Mouse (Mus musculus) adipocyte (in vitro differentiated cells): Measurements from ENCODE around the gene Xpo6.

Experiments
- DNase-seq: peaks from one replicate; pipeline ENCODE4 v3.0.0-alpha.2; 2016; ENCODE audit warnings: low spot score

Xpo6 gene

DNA sequence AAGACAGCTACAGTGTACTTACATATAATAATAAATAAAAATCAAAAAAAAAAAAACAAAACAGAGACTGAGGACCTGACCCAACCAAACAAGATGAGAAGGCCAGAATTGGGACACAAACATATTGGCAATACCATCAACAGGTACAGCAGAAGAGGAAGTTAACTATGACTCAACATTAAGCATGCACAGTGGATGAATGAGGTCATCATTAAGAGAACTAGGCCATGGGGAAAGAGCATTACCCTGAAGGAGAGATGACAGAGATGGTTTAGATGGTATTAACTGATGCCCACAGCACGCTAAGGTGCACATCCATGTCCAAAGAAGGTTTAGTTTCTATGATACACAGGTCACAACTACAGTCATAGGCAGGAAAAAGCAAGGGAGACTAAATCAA, 6.1 kb downstream of the Xpo6 start:
- DNase-seq = no peak

DNA sequence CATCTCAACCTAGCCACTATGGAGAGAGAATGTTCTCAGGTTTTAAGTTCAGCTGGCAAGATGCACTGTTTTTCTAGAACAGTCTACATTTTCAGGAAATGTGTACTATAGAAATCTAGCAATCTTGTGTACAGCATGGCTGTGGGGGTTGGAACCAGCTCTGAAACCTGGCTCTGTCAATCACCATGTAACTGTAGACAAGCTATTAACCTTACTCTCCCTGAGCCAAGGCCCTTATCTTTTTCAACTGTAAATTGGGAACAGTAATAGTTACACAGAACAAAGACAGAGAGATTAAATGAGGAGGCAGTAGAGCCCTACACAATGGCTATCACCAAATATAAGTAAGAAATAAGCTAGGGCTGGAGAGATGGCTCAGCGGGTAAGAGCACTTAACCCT, 8.8 kb downstream of the Xpo6 start:
- no peak for DNase-seq

DNA sequence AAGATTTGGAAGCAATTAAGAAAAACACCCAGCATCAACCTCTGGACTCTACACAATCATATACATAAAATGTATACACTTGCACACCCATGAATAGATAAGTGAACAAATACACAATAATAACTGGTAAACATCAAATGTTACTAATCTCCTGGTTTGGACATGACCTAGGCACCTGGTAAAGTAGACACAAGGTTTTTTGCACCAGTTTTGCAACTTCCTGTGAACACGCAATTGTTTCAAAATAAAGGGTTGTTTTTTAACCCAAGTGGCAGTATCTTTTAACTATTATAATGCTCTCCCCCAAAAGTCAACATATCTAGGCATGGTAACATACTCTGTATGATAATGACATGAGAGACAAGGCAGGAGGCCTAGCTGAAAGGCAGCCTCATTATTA, 10.8 kb downstream of the Xpo6 start:
- DNase-seq = no peak

DNA sequence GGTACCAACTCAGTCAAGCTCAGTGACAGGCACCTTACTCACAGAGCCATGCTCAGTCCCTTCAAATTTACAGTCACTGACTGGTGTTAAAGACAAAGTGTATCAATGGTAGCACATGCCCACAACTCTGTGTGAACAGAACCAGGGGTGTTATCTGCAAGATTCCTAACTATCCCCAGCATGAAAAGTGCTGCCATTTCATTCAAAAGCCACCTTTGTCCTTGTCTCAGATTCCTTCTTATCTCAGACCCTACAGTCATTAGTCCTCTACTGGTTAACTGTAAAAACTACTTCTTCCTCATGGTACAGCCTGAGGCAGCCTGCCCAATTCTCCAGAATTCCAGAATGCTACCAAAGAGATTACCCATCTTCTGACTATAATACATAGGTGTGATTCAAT, 14.3 kb downstream of the Xpo6 start:
- DNase-seq = no peak

DNA sequence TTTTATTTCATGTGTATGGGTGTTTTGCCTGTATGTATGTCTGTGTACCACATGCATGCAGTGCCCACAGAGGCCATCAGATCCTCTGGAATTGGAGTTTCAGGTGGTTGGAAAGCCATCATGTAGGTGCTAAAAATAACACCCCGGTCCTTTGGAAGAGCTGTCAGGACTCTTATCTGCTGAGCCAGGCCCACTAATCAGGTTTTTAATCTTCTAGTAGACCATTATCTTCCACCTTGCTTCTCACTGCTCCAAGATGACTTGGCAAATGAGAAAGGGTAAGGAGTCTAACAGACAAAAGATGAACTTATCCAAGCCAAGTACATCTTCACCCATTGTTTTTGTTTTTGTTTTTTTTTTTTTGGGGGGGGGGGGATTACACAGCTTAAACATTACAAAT, 16.7 kb downstream of the Xpo6 start:
- no peak for DNase-seq

DNA sequence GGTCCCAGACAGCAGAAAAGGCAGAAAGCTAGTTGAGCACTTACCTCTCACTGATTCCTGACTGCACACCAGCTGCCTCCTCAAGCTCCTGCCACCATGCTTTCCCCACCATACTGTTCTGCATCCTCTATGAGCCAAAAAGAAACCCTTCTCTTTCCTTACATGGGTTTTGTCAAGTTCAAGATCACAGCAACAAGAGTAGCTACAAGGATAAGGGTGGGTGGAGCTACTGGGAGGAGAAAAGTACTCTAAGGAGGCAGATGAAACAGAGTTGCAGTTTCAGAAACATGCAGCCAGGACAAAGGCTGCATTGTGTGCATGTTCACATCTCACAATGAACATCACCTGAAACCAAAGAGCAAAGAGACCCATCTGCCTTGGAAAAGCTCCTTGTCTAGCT, 18.8 kb downstream of the Xpo6 start:
- DNase-seq = no peak

DNA sequence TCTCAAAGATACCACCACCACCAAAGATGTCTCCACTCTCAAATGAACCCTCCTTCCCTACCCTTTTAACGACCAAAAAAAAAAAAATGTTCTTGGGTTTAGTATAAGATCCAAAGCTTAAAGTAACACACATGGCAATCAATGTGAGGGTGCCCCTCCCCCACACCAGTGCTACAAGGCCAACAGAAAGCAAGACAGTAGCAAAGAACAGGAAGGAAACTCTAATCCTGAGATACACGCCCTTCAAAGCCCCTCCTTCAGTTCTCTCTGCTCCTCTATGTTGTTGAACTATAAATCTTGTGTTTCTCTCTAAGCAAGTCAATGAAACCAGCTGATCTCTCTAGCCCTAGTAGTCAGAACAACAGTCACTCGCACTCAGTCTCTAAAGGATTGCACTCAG, 19.3 kb downstream of the Xpo6 start:
- no peak for DNase-seq

DNA sequence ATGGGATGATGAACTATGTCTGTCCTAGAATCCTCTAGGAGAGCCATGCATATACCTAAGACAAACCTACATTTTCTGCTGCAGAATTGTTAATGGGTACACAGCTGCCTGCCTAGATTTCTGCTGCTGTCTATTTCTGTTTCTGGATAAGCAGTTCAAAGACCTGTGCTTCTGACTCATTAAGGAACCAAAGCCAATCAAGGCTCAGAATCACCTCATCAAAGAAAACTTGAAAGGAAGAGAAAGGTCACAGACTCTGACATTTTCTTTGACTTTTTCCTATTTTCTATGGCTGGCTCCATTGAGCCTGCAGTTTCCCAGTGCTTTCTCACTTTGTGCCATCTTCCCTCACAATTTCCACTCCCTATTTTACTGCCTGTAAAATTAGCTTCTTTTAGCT, 21.5 kb downstream of the Xpo6 start:
- DNase-seq = no peak

DNA sequence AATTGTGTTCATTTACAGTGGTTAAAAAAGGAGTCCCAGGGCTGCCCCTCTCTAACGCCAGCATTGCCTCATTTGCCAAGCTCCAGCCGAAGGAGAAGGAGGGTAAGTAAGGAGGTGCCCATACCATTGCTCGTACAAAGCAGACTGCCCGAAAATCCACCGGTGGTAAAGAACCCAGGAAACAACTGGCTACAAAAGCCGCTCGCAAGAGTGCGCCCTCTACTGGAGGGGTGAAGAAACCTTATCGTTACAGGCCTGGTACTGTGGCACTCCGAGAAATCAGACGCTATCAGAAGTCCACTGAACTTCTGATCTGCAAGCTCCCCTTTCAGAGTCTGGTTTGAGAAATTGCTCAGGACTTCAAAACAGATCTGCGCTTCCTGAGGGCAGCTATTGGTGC, 24.3 kb downstream of the Xpo6 start:
- no peak for DNase-seq

DNA sequence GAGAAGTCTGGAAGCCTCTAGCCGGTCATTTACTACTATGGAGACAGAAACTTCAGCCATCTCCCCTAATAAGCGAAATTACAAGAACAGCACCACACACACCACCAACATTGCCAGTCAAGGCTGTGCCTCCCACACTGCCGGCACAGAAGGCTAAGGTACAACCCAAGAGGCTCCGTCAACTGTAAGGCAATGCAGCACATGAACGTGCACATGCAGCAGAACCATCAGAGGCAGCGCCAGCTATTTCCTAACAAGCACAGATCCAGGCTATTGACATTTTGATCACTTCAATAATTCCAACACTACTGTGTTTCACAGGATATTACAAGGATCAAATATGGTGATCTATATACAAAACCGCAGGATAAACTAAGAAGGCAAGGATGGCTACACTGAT, 24.8 kb downstream of the Xpo6 start:
- DNase-seq = no peak

DNA sequence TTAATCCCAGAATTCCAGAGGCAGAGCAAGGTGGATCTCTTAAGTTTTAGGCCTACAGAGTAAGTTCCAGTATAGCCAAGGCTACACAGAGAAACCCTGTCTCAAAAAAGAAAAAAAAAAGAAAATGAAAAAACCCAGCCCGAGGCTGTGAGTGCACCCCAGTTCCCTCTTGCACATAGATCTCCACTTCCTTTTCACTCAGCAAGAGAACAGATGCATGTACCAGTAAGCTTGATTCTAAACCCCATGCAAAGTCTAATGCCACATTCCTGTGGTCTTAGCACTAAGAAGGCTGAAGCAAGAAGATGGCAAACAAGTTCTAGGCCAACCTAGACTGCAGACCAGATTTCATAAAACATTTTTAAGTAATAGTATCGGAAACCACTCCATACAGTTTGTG, 25.4 kb downstream of the Xpo6 start:
- DNase-seq = no peak

DNA sequence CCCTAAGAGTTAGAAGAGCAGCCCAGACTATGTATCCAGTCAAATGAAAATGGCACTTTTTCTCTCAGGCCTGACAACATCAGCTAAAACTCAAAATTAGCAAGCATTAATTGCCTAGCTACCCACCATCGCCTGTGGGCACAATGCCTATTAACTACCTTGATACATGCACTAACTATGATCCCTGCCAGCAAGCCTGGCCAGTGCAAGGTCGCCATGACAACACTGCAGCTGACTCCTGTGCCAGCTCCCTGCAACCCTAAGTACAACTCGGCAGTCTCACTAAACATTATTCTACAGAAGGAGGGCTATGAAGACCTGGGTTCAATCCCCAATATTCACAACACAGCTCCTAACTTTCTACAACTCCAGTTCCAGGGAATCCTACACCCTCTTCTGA, 28.3 kb downstream of the Xpo6 start:
- no peak for DNase-seq

DNA sequence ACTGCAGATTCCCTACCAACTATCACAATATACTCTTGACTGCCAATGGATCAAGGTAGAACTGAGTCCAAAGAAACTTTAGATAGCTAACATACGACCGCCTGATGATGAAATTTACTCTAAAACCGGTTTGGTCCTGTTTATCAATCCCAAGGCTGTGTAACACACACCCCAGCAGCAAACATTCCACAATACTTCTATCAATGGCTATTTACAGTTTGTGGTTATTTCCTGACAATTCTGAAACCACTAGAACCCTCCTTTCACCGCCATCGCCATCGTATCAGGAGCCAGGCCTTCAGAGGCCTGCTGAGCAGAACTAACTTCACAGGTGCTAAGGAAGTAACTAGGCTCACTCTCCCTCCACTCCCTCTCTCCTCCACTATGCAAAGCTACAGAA, 31.7 kb downstream of the Xpo6 start:
- no peak for DNase-seq

DNA sequence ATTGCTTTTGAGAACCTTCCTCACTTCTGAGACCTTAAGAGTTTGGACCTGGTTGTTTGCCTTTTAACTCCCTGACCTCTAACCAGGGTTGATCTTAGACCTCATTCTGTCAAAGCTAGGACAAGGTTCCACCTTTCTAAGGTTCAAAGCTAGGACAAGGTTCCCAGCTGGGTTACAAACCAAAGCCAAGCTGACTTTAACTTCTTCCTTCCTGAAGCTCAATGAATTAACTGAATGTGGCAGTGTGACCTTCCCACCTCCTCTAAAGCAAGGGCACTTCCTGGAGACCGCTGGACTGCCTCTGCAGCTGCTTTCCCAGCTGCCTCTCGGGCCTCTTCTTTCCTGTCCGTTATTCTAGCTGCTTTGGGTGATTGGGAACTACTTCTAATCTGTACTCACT, 32.9 kb downstream of the Xpo6 start:
- DNase-seq = no peak

DNA sequence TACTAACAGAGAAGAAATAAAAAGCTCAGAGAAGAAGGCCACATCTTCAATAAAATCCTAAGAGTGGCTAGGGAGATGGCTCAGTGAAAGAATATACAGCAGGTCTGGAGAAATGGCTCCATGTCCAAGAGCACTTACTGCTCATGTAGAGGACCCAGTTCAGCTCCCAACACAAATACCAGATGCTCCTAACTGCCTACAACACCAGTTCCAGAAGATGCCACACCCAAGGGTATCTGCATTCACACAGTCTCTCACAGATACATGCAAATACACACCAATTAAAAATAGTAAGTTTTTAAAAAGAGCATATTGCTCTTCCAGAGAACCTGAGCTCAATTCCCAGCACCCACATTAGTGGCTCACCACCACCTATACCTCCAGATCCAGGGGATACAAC, 33.7 kb downstream of the Xpo6 start:
- no peak for DNase-seq

DNA sequence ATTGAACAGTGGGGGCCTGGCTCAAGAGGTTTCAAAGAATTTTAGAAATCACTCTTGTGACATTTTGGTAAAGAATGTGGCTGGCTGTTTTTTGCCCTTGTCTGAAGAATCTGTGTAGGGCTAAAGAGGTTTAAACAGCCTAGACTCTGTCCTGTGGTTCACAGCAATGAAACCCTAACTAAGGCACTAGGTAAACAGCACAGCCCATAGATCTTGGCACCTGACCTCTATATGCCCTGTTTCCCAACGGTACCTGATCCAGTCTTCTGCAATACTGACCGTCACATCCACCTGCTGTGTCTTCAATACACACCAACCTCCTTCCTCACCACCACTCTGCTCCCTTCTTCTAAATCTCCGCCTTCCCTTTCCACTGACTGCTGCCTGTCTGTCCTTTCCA, 42.1 kb downstream of the Xpo6 start:
- no peak for DNase-seq

DNA sequence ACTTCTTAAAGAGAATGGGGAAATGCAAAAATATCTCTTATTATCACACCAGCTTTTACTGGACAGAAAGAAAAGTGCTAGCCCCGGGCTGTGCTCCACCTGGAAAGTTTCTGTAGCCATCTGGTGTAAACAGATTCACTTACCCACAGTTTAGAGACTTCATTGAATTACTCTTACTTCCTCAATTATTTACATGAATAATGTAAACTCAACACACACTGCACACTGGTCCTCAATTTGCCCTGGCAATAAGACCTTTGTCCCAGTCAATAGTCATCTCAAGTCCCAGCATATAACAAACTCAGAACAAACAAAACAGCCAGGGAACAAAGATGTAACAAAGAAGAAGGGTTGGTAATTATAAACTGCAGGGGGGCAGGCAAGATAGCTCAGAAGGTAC, 44.6 kb downstream of the Xpo6 start:
- no peak for DNase-seq

DNA sequence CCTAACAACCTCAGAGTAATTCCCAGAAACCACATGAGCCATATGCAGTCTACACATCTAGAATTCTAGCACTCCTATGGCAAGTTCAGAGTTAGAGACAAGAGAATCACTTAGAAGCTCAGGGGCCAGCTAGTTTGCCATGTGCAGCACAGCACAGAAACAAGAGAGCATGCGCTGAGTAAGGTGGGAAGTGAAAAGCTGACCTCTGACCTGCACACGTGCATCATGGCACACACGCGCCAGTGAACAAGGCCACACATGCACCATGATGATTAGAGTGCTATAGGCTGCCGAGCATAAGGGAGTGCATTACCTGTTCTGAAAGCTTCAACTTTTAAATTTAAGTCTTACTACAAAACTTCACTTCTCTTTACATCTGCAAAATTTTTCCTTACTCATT, 45.6 kb downstream of the Xpo6 start:
- DNase-seq = no peak

DNA sequence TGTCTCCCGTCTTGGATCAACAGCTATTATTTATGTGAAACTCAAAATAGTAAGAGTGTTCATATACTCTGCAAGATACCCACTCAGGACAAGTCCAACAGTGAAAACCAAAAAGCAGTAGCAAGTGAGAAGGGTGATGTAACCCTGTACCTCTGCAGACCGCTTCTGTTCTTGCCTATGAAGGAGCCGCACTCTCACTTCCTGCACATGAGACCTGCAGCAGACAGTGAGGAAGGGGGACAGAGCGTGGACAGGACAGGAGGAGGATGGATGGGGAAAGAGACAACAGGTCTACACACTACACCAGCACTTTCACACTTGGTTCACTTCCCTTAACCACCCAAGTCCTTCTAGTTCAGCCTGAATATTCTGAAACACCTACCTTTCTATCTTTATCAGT, 48.0 kb downstream of the Xpo6 start:
- DNase-seq = no peak

DNA sequence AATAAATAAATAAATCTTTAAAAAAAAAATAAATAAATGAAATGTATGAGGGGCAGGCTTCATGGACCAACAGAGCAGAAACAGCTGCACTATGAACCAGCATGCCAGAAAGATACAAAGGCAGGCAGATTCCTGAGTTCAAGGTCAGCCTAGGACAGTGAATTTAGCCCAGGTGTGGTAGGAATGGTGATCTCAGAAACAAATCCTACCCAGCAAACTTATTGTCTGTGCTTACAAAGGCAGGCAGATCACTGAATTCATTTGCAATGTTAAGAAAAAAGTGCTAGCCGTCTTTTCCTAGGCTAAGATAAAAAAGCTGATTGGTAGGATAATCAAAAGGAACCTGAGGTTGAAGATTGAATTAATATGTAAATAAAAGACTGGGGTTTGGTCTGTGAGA, 54.1 kb downstream of the Xpo6 start:
- DNase-seq = no peak

DNA sequence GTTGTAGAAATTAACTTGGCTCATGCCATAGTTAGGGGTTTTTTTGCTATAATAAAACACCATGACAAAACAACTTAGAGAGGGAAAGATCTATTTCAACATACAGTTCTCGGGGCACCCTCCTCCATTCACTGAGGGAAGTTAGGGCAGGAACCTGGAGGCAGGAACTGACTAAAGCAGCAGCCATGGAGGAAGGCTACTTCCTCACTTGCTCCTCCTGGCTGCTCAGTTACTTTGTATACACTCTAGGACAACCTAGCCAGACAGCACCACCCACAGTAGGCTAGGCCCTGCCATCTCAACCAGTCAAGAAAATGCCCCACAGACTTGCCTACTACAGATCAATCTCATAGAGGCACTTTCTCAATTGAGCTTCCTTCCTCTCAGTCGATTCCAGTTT, 55.9 kb downstream of the Xpo6 start:
- no peak for DNase-seq

DNA sequence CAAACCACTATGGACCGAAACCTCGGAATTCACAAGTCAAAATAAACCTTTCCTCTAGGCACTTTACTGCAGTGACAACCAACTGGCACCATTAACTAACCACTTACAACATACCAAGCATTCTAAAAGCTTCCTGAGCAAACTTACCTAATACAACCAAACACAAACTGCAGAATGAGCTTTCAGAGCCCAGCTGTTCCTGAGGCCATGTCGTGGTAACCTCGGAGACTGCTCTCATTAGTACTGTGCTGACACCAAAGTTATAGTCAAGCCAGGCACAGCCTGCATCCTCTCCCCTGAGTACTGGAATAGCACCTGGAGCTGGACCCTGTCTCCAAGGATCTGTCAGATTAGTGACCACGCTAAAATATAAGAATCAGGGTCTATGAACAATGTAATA, 62.5 kb downstream of the Xpo6 start:
- no peak for DNase-seq

DNA sequence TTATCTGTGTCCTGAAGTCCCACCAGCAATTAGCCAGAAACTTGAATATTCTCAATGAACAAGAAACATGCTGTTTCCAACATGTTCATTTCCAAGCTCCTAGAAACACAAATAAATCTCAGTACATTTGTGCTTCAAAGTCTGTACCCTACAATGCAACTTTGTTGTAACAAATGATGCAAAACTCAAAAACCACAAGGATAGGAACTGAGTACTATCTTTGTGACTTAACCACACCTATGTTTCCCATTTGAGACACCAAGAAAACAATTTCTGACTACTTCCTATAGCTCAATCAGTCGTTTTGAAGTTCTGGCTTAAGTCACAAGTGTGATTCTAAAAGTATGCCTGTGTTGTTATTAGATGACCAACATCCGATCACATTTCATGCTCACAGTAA, 64.9 kb downstream of the Xpo6 start:
- DNase-seq = no peak

DNA sequence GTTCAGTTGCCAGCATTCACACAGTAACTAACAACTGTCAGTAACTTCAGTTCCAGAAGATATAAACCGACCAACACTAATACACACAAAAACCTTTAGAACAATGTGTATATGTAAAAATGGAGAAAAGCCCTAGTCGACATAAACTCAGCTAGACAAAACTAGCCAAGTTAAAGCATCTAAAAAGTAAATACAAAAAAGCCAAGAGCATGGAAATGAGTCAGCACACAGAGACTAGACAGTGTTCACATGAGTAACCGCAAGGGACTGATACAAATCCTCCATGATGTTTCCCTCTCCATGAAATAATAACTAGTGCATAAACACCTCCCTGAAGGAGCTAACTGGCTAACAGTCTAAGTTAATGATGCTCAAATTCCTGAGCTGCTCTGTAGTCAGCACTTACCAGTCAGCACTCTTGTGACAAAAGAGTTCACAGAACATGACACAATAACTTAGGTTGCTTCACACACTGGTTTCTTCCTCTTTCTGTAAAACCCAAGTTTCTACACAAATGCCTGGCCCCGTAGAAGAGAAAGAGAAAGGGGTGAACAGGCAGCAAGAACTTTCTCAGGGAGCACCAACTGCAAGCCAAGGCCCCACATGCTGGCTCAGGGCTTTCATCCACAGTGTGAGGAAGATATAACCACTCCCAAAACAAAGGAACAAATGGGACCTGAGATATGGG, 65.5 kb downstream of the Xpo6 start:
- no peak for DNase-seq

DNA sequence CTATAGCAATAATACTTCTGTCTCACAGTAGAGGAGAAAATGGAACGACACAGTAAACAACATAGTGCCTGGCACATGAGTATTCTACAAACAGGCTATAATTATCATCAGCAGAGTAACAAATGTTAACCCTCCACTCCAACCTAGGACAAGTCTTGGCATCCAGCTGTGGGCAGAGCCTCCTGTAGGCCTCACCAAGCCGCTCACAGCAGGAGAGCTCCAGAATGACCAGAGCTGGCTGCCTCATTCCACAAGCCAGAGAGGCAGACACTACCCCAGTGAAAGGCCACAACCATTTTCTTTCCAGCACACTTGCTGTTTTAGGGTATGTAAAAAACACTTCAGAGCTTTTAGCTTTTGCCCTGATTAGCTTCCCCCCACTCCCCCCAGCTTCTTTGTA, 72.6 kb downstream of the Xpo6 start:
- no peak for DNase-seq
